Mouse (Mus musculus): ENCODE results near the gene Duxf3.

Gene Duxf3

DNA sequence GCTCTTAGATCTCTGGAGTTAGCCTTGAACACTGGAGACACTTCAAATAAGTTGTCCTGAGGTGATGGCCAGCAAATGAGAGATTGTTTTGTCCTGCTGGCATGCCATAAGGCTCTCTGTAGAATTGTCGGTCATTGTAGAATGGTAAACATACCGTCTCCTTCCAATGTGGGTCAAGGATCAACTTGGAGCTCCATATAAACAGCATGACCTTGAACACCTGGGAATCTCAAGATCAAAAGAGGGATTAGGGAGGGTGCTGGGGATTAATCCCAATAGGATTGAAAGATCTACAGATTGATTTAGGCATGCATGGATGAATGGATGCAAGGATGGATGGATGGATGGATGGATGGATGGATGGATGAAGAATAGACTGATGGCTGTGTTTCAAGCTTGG, 10.9 kb downstream of the Duxf3 start:
- peak in 1 of 2 experiments; percentile 63 for DNase-seq

DNA sequence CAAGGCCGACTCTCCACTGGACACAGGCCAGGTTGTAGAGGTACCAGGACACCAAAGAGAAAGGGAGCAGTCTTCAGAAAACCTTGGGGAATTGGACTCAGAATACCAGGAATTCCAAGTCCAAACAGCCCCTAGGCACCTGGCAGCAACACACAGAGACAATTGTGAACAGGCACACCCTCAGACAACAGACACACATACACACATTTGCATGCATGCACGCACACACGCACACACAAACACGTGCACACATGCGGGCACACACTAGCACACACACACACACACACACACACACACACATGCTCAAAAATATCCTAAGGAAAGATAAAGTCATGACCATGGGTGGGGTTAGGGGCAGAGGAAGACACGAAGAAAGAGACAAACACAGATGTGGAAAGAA, 11.7 kb downstream of the Duxf3 start:
- no peak for DNase-seq

DNA sequence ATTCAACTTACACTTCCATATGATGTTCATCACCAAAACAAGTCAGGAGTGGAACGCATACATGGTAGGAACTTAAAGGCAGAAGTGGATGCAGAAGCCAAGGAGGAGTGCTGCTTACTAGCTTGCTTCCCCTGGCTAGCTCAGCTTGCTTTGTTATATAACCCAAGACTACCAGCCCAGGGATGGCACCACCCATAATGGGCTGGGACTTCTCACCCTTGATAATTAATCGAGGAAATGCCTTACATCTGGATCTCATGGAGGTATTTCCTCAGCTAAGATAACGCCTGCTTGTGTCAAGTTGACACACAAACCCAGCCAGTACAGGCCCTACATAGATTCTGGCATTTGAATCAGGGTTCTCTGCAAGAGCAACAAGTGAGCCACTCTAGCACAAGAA, 15.1 kb downstream of the Duxf3 start:
- DNase-seq = no peak

DNA sequence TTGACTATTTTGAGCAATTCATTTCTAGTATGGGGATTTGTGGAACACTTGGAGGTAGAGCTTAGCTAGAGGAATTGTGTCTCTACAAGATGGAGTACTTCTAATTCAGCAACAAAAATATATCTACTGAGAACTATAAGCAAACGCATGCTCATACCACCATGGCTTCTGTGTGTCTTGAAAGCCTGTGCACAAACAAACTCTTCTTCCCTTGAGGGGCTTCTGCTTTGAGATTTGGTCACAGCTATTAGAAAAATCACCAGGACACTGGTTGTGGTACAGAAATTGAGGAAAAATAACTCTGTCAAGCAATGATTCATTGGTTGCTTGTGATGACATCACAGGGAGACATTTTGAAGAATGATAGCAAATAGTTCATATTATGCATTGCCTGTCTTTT, 17.1 kb downstream of the Duxf3 start:
- no peak for DNase-seq

DNA sequence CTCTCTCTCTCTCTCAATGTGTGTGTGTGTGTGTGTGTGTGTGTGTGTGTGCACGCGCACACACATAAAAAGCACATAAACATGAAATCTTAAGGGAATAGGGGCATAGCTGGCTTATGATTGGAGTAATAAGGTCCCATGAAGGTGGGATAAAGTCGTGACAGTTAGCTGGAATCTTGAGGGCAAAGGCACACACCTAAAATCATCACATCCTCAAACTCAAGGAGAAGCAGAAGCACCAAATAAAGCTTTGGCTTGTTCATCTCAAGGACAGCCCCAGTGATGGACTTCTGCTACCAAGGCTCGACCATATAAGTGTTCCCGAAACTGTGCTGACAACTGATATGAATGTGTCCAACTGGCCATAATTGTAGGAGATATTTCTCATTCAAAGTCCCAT, 17.5 kb downstream of the Duxf3 start:
- no peak for DNase-seq

DNA sequence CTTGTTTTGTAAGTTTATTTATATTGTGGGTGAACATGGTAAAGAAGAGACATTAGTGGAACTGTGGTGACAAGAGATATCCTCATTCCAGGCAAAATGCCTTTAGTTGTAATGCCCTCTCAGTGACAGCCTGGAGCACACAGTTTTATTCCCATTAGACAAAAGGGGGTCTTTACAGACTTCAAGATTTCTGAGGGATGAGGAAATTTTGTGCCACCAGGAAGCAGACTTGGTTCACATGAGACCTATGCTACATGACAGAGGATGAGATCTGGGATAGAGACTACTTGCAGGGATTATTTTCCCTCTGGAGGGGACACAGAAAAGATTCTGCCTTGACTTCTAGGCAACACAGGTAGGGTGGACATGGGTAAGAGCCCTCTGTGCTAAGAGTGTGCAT, 18.0 kb downstream of the Duxf3 start:
- DNase-seq = no peak

DNA sequence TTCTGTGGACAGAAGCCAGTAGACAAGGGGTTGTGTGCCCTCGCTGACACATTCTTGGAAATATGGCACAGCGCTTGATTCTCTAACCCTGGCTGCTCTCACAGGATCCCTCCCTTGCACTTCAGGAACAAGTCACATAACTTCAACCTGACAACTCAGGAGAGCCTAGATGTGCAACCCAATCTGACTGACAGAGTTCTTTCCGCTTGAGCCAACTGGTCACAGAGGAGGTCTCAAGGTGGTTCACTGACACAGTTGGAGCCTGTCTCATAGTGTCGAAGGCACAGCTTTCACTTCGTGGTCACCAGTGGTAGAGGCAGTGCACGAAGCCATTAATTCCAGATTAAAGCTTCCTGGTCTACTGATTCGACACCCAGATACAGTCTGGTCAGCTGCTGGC, 20.2 kb downstream of the Duxf3 start:
- no peak for DNase-seq

DNA sequence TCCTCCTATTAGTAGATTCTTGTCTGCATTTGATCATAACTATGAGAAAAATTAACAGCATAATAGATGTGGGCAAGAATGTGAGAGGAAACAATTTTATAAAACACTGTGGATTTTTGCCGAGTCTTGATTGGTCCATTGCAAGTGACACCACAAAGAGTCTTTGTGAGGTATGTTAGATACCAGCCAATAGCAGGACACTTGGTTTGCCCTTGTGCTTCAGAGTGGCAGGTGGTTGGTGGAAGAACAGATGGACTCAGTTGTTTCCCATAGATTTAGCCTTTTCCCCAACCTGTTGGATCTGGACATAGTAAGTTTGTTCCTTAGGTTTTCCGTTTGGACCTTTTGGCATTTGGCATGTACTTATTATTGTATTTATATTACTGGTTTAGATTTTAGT, 21.3 kb downstream of the Duxf3 start:
- no peak for DNase-seq

DNA sequence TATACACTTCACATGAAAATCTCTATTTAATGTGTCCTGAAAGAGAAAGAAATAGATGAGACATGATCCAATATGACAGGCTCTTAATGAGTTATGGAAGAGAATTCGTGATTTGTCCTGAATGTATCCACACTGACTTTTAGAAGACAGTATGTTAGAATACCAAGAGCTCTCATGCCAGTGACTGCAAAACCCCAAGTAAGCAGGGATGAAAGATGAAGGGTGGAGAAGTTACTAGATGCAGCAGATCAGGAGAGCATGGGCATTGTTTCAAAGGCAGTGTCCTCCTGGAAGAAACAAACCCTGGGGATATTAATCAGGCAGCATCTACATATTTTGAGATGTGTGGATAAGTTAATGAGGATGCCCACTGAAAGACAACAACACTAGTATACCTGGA, 22.0 kb downstream of the Duxf3 start:
- no peak for DNase-seq

DNA sequence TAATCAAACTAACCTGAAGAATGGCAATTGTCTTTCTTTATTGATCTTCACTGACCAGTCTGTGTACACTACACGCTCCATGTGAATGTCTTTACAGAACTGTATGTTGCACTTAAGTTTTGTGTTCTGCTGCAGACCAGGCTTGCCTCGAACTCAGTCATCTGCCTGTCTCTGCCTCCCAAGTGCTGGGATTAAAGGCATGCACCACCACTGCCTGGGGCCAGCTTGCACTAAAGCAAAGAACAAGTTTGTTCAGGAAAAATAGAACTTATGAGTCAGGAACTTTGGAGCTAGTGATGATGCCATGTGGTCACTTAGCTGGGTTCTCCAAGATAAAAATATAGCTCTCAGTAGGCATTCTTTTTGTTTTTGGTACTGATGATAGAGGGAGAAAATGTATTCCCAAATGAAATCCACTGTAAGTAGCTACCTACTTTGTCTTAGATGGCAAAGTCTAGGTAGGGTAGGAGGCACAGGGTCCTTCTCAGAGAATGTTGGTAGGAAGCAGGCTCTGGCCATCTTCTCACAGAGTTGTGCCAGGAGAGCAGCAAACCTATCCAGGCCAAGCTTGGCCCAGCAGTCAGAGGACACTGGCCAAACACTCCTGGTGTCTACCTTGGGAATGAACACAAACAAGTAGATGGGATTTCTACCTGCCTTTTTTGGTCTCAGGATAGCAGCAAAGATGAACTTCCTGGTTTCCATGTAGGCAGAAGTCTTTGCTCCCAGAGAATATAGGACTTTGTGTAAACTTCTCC, 22.6 kb downstream of the Duxf3 start:
- no peak for DNase-seq

DNA sequence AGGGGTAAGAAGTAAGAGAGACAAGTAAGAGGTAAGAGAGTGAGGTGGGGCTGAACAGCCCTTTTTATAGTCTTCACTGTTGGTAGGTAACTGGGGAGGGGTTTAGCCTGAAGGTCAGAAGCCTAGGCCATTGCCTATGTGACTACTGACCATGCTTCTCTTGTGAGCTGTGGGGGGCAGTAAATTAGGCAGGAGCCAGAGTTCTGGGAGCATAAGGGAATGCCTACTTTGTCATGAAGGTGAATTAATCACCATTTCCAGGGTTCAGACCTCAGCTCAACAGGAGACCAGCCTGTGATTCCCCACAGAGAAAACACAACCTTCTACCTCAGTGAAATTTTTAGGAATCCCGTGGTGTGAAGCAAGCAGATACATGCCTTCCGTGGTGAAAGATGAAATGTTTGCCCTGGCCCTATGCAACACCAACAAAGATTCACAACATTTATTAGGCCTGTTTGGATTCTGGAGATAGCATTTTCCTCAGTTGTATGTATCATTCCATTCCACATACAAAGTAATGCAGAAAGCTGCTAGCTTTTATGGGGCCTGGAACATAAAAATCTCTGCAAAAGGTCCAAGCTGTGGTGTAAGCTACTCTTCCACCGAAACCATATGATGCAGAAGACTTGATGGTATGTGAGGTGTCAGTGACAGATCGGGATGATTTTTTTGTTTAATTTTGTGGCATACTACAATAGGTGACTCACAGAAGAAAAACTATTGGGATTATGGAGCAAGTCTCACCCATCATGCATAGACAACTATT, 25.7 kb downstream of the Duxf3 start:
- DNase-seq = no peak

DNA sequence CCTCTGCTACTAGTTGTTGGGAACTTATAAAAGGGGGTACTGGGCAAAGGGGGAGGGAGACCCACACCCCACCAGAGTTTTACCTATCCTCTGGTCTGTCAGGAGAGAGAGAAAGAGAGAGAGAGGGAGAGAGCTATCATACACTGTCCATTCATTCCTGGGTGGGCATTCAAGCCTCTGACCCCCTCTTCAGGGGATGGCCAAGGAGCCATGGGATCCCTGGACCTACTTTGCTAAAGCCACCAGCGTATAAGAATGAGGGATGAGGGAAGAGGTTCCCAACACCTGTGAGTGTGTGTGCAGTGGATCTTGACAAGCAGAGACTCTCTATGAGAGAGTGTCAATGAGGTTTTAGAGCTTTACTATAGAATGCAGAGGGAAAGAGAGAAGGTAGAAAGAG, 26.5 kb downstream of the Duxf3 start:
- no peak for DNase-seq
